Mouse (Mus musculus): ENCODE data around the gene Serpinb6a. TPM values are rescaled to one million over a fixed set of nuclear protein-coding genes. Genes with fewer than 3 reads are reported as not detected.

Gene Serpinb6a
- total RNA-seq, 4 experiments from 2014 or later = 448 to 750 (median 575) TPM

- DNase-seq = no peak
These were observed 97.2 kb downstream of the Serpinb6a start, which contains the start of gene Serpinb6c for GRCm38 (mm10) chr13:33905176-33905954. Serpinb6c (minus strand) TSS chr13:33905708.

GRCm38 (mm10) chr13:33903290-33903689, 99.3 kb downstream of the Serpinb6a start:
- DNase-seq = no peak

- DNase-seq = no peak
These were observed 108.4 kb downstream of the Serpinb6a start for GRCm38 (mm10) chr13:33894207-33894606.

Other genes with a start within 250 kb of the Serpinb6a start
- not detected for gene Serpinb6e, start 159.4 kb downstream of the Serpinb6a start, total RNA-seq (2022)
- gene Serpinb6c, start 97.1 kb downstream of the Serpinb6a start, total RNA-seq (2022) = under 1 TPM in 3 of 4 experiments, not detected in 1; 0.38 to 0.91 (median 0.61) TPM
- gene Nqo2, start 38.1 kb downstream of the Serpinb6a start, total RNA-seq (2022) = 10 to 100 TPM; 38.0 to 67.6 (median 52.9) TPM
- gene Ripk1, start 431 bp downstream of the Serpinb6a start, total RNA-seq (2022) = 10 to 100 TPM; 28.2 to 33.1 (median 31.6) TPM
- 100 to 1,000 TPM in 2 of 4 experiments, 10 to 100 TPM in 2; 91.3 to 124 (median 102) TPM for gene Bphl, start 34.8 kb upstream of the Serpinb6a start, total RNA-seq (2022)
- gene Tubb2a, start 75.2 kb upstream of the Serpinb6a start, total RNA-seq (2022) = 10 to 100 TPM; 21.4 to 34.1 (median 28.2) TPM
- 1 to 10 TPM in 3 of 4 experiments, under 1 TPM in 1; 0.81 to 3.5 (median 1.5) TPM for gene Tubb2b, start 127.7 kb upstream of the Serpinb6a start, total RNA-seq (2022)
- gene Psmg4, start 160.2 kb upstream of the Serpinb6a start, total RNA-seq (2022) = 10 to 100 TPM; 28.6 to 39.3 (median 31.2) TPM